Mouse (Mus musculus) hindbrain, embryonic 15.5 days (tissue): ENCODE data around the gene Fndc1. TPM values are rescaled to one million over a fixed set of nuclear protein-coding genes. Genes with fewer than 3 reads are reported as not detected.
A peak's percentile ranks its signal among the peaks of the same experiment; 100 is the strongest.

ENCODE experiments used
- ATAC-seq: fragments of 200-750 bp; cut with Nextera tagmentation; 2 replicates; pipeline ENCODE4 v1.8.0; 2017; ENCODE audit warnings: low read depth, moderate number of reproducible peaks, moderate TSS enrichment; ENCODE audit not compliant: low FRiP score
- H3K27ac ChIP-seq: fragments of 300-500 bp; sonication (generic); replicated peaks from 2 replicates; pipeline ENCODE4 v1.5.1; 2015; ENCODE audit warnings: mild to moderate bottlenecking, inconsistent platforms
- H3K27me3 ChIP-seq: fragments of 300-500 bp; sonication (generic); 2 replicates; pipeline ENCODE4 v1.6.1; 2015; ENCODE audit warnings: control low read depth, inconsistent platforms
- H3K36me3 ChIP-seq: fragments of 300-500 bp; sonication (generic); 2 replicates; pipeline ENCODE4 v1.6.1; 2015; ENCODE audit warnings: control low read depth, inconsistent platforms
- H3K4me1 ChIP-seq: fragments of 300-500 bp; sonication (generic); replicated peaks from 2 replicates; pipeline ENCODE4 v1.6.1; 2015; ENCODE audit warnings: control low read depth, inconsistent platforms
- H3K4me2 ChIP-seq: fragments of 300-500 bp; sonication (generic); 2 replicates; pipeline ENCODE4 v1.6.1; 2015; ENCODE audit warnings: moderate library complexity, mild to moderate bottlenecking, inconsistent platforms
- H3K4me3 ChIP-seq: fragments of 300-500 bp; sonication (generic); 2 replicates; pipeline ENCODE4 v1.5.1; 2015; ENCODE audit warnings: mild to moderate bottlenecking, inconsistent platforms
- H3K9ac ChIP-seq: fragments of 300-500 bp; sonication (generic); 2 replicates; pipeline ENCODE4 v1.6.1; 2015; ENCODE audit warnings: inconsistent platforms
- H3K9me3 ChIP-seq: fragments of 300-500 bp; sonication (generic); 2 replicates; pipeline ENCODE4 v1.6.1; 2016; ENCODE audit warnings: control low read depth, inconsistent platforms
- WGBS: fragments of 180-500 bp; shearing (Covaris S2); methylation state at CpG from one replicate; pipeline ENCODE4 v1.1.7; 2015; 5-methylcytosine and 5-hydroxymethylcytosine counted together
- polyA plus RNA-seq: library from polyadenylated mRNA; unstranded; fragments of >200 nt; fragmentation: Nextera tagmentation; extraction: Ambion mirVana; gene quantifications from 2 replicates; pipeline ENCODE4 v1.2.1, GENCODE M21; 2015

Fndc1 gene
- 8.0 and 8.2 TPM in 2 replicates for polyA plus RNA-seq

DNA sequence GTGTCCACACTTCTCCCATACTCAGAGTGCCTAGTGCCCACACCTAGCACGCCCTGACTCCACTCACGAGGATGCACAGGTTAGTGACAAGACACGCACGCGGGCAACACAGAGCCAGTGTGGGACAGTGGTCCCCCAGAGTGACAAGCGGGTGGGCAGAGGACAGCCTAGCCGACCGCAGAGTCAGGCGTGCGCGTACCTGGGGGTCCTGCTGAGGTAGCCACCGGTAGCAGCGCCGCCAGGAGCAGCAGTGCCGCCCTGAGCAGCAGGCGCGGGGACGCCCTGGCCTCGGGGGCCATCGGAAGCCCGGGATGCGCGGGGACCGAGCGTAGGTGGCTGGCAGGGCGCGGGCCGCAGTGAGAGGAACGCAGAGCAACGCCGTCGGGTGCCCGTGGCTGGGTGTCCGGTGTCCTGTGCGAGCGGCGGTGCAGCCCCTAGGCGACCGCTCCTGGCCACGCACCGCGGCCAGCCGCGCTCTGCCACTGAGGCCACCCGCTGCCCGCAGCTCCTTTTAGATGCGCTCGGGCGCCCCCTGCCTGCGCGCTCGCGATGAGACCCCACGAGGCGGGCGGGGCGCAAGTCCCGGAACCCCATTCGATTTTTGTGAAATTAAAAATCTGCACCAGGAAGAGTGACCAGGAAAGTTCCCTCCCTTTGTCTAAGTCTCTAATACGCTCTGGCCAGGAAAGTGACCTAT lies at the start of gene Fndc1:
TSS of gene Fndc1 (minus strand) at position 484 of the 697 bp plus-strand sequence.
- Histone ChIP-seq H3K9ac (peak within 1 kb of the TSS; percentile 57), H3K4me3 (peak within 1 kb of the TSS; percentile 54), H3K27ac (no peak within 1 kb of the TSS), H3K9me3 (no peaks in the 10 kb centered on the region), H3K4me1 (peaks cover 10% of the 10 kb centered on the region), H3K4me2 (peak within 1 kb of the TSS; percentile 98), H3K36me3 (no peaks in the 10 kb centered on the region), H3K27me3 (peaks cover 31% of the 10 kb centered on the region)
- 2% methylated on average over 57 of the region's 60 CpGs for WGBS
- peak; percentile 78 for ATAC-seq

DNA sequence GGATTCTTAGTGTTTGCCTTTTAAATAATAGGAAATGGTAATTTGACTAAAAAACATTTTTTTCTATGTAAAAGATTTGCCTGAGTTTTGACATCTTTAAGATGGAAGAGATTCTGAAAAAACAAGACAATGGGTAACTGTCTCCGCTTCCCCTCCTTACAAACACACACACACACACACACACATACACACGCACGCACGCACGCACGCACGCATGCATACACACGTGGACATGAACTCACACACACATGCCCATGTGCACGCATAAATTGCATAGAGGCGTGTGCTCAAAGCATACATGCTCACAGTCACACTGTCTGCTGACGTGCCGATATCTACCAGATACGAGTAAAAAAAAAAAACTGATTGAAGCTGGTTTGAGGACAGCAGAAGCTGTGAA lies 49.4 kb upstream of the Fndc1 start:
- no peak for ATAC-seq
- H3K36me3 ChIP-seq: no peaks in the 10 kb centered on the region
- H3K4me2 ChIP-seq: no peak overlapping the region
- peaks cover 6% of the 10 kb centered on the region; the same call in 1 of the 2 replicates for H3K4me1 ChIP-seq
- no peaks in the 10 kb centered on the region for H3K27me3 ChIP-seq
- H3K9ac ChIP-seq: no peak overlapping the region
- no peaks in the 10 kb centered on the region for H3K9me3 ChIP-seq
- no peak overlapping the region for H3K27ac ChIP-seq
- no peak overlapping the region for H3K4me3 ChIP-seq
- 88% methylated on average over 13 of the region's 13 CpGs for WGBS

DNA sequence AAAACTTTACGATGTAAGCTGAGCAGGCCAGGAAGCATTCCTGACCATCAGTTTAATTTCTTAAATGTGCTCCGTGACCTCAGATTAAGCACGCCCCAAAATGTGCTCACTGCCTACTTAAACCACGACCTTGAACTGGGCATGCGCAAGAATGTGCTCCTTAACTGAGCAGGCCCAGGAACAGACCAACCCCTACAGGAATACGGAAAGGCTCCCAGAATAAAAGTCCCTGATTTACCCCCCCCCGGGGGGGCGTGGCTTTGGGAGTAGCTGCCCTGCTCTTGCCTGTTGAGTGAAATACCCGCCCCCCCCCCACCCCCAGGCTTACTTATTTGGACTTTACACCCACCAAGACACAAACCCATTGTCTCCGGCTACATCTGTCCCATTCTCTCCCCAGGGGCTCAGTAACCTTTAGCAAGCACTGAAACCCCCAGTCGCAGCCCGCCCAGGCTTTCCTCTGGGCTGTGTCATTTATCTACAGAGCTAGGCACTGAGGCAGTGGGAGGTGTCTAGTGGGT lies 48.9 kb upstream of the Fndc1 start:
- H3K36me3 ChIP-seq: no peaks in the 10 kb centered on the region
- no peak overlapping the region for H3K9ac ChIP-seq
- no peak overlapping the region for H3K4me3 ChIP-seq
- H3K4me1 ChIP-seq: peaks cover 6% of the 10 kb centered on the region; the same call in 1 of the 2 replicates
- H3K4me2 ChIP-seq: no peak overlapping the region
- WGBS: 29% methylated on average over 12 of the region's 12 CpGs
- no peaks in the 10 kb centered on the region for H3K9me3 ChIP-seq
- H3K27me3 ChIP-seq: no peaks in the 10 kb centered on the region
- no peak overlapping the region for H3K27ac ChIP-seq
- ATAC-seq: no peak

- WGBS: 82% methylated on average over 21 of the region's 21 CpGs
- H3K9me3 ChIP-seq: no peaks in the 10 kb centered on the region
Observed at GRCm38 (mm10) chr17:7874776-7875531, 47.9 kb upstream of the Fndc1 start.

DNA sequence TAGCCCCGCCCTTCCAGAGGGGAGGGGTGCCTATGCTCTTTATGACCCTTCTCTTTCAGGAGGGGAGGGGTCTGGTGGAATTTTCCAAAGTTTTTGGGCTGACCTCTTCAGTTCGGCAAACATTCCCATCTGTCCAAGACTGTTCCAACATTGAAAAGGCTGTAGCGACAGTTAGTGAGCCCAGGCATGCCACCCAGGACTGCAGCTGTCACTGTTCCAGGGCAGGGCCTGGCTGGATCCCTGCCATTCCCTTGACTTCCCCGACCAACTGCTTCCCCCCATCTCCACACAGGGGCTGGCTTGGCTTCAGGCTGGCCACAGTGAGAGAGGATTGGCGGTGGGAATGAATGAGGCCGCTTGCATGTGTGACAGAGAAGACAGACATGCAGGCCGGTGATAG lies 46.3 kb upstream of the Fndc1 start:
- ATAC-seq: 0 out of 2 replicates have a peak, but pooled peaks have one; percentile 61
- H3K9ac ChIP-seq: no peak overlapping the region
- no peak overlapping the region for H3K27ac ChIP-seq
- no peaks in the 10 kb centered on the region for H3K36me3 ChIP-seq
- no peak overlapping the region for H3K4me2 ChIP-seq
- H3K4me3 ChIP-seq: no peak overlapping the region
- 65% methylated on average over 7 of the region's 7 CpGs for WGBS
- peaks cover 6% of the 10 kb centered on the region; the same call in 1 of the 2 replicates for H3K4me1 ChIP-seq
- H3K9me3 ChIP-seq: no peaks in the 10 kb centered on the region
- no peaks in the 10 kb centered on the region for H3K27me3 ChIP-seq

More at GRCm38 (mm10) chr17:7874776-7875531, 47.9 kb upstream of the Fndc1 start:
- no peak for ATAC-seq
- Histone ChIP-seq H3K4me1 (peaks cover 6% of the 10 kb centered on the region; the same call in 1 of the 2 replicates), H3K9ac (no peak overlapping the region), H3K27me3 (no peaks in the 10 kb centered on the region), H3K4me3 (no peak overlapping the region), H3K36me3 (no peaks in the 10 kb centered on the region), H3K27ac (no peak overlapping the region), H3K4me2 (no peak overlapping the region)

GRCm38 (mm10) chr17:7871800-7872199 lies 44.7 kb upstream of the Fndc1 start:
- no peak overlapping the region for H3K27ac ChIP-seq
- peaks cover 6% of the 10 kb centered on the region; the same call in 1 of the 2 replicates for H3K4me1 ChIP-seq
- no peaks in the 10 kb centered on the region for H3K36me3 ChIP-seq
- H3K9me3 ChIP-seq: no peaks in the 10 kb centered on the region
- H3K9ac ChIP-seq: no peak overlapping the region
- H3K4me3 ChIP-seq: no peak overlapping the region
- WGBS: 79% methylated on average over 10 of the region's 10 CpGs
- no peak overlapping the region for H3K4me2 ChIP-seq
- H3K27me3 ChIP-seq: no peaks in the 10 kb centered on the region
- ATAC-seq: no peak

- 82% methylated on average over 6 of the region's 6 CpGs for WGBS
- Histone ChIP-seq H3K36me3 (no peaks in the 10 kb centered on the region), H3K27ac (no peak overlapping the region), H3K4me1 (peaks cover 6% of the 10 kb centered on the region; the same call in 1 of the 2 replicates), H3K27me3 (no peaks in the 10 kb centered on the region), H3K4me3 (no peak overlapping the region), H3K4me2 (no peak overlapping the region), H3K9ac (no peak overlapping the region), H3K9me3 (no peaks in the 10 kb centered on the region)
- no peak for ATAC-seq
Observed at GRCm38 (mm10) chr17:7870862-7871605, 43.9 kb upstream of the Fndc1 start.

DNA sequence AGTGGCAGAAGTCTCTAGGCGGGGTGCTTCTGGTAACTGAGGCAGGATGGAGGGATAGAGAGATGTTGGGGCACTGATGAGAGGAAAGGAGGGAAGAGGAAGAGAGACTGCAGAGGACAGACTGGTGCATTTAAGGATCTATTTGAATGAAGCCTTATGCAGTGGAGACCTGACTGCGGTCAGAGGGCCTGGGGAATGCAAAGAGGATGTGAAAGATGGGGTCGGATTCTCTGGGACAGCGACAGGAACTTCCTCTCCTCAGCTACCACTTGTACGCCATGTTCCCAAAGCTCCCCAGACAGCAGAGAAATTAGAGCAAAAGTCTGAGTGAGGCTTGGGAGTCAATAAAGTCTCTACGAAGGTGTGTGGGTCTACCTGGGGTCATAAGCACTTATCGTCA lies 42.0 kb upstream of the Fndc1 start:
- H3K27ac ChIP-seq: no peak overlapping the region
- 74% methylated on average over 7 of the region's 7 CpGs for WGBS
- H3K9me3 ChIP-seq: no peaks in the 10 kb centered on the region
- no peak overlapping the region for H3K4me2 ChIP-seq
- peaks cover 6% of the 10 kb centered on the region; the same call in 1 of the 2 replicates for H3K4me1 ChIP-seq
- no peaks in the 10 kb centered on the region for H3K27me3 ChIP-seq
- no peak overlapping the region for H3K4me3 ChIP-seq
- no peak overlapping the region for H3K9ac ChIP-seq
- H3K36me3 ChIP-seq: no peaks in the 10 kb centered on the region
- no peak for ATAC-seq

GRCm38 (mm10) chr17:7868631-7869030 lies 41.5 kb upstream of the Fndc1 start:
- no peak for ATAC-seq
- 10% methylated on average over 4 of the region's 4 CpGs for WGBS

DNA sequence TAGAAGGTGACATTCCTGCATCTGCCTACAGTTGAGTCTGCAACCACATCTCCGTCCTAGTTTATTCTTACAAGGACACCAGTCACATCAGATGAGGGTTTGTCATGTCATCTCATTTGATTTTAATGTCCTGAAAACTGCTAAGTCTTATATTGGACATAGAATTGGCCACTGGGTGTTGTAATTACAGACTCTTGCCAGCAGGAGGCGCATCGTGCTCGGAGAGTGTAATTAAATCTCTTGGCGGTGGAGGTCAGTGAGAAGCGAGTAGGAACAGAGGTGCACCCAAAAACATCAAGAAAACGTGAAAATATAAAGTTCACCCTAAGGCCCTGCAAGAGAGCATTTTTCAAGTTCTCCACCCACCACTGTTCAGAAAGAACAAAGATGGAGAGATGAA lies 37.6 kb upstream of the Fndc1 start:
- Histone ChIP-seq H3K36me3 (no peaks in the 10 kb centered on the region), H3K9me3 (no peaks in the 10 kb centered on the region), H3K27ac (no peak overlapping the region), H3K27me3 (no peaks in the 10 kb centered on the region), H3K9ac (no peak overlapping the region), H3K4me1 (no peaks in the 10 kb centered on the region), H3K4me2 (no peak overlapping the region), H3K4me3 (no peak overlapping the region)
- WGBS: 21% methylated on average over 7 of the region's 7 CpGs
- no peak for ATAC-seq

More at GRCm38 (mm10) chr17:7868631-7869030, 41.5 kb upstream of the Fndc1 start:
- peaks cover 6% of the 10 kb centered on the region; the same call in 1 of the 2 replicates for H3K4me1 ChIP-seq
- no peak overlapping the region for H3K9ac ChIP-seq
- H3K36me3 ChIP-seq: no peaks in the 10 kb centered on the region
- no peaks in the 10 kb centered on the region for H3K9me3 ChIP-seq
- H3K27ac ChIP-seq: no peak overlapping the region
- H3K4me3 ChIP-seq: no peak overlapping the region
- no peak overlapping the region for H3K4me2 ChIP-seq
- H3K27me3 ChIP-seq: no peaks in the 10 kb centered on the region

DNA sequence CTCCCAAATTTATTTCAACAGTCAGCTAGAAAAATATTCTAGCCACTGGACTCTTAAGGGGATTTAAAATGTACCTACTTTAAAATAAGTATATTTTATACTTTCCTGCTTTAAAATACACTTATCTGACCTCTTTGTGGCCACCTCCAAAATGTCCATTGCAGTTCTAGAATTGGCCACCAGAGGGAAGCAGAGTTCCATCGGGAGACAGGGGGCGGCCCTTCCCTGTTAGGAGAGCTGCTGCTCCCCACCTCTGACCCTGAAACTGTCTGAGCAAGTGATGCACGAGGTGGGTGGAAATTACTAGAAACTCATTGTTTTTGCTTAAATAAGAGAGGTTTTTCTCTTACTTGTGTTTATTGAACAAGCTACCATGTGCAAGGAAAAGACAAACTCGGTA lies 36.6 kb upstream of the Fndc1 start:
- Histone ChIP-seq H3K4me3 (no peak overlapping the region), H3K9me3 (no peaks in the 10 kb centered on the region), H3K9ac (no peak overlapping the region), H3K27ac (no peak overlapping the region), H3K36me3 (no peaks in the 10 kb centered on the region), H3K27me3 (no peaks in the 10 kb centered on the region), H3K4me2 (no peak overlapping the region), H3K4me1 (no peaks in the 10 kb centered on the region)
- WGBS: 21% methylated on average over 4 of the region's 4 CpGs
- no peak for ATAC-seq
